Mouse (Mus musculus) spleen, postnatal 4 days (tissue): ENCODE data around the gene Bmpr1b.

Experiments used
- DNase-seq, 2 experiments: peaks; one replicate each; pipeline ENCODE4 v3.0.0; 2022; ENCODE audit warnings: low spot score in 2 of 2

Gene Bmpr1b

DNA sequence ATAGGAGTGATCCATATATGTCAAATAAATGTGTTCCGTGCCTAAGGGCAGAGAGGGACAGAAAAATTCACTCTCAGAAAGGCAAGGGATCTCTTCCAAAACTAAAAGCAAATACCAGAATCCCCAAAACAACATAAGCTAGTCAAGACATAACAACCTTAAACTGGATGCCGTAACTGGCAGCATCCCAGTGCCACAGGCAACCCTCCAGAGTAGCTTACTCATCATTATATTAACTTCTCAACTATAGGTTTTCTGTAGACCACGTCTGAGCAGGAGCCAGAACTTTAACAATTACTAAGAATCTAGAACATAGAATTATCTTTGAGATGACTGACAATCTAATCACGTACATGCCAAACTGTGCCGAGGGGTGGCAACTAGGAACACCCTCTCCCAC, 128.9 kb downstream of the Bmpr1b start:
- no peak for DNase-seq

- DNase-seq = no peak
These were observed 135.1 kb downstream of the Bmpr1b start for GRCm38 (mm10) chr3:142034160-142034559.

- no peak for DNase-seq
These were observed 149.5 kb downstream of the Bmpr1b start for GRCm38 (mm10) chr3:142019716-142020115.

DNA sequence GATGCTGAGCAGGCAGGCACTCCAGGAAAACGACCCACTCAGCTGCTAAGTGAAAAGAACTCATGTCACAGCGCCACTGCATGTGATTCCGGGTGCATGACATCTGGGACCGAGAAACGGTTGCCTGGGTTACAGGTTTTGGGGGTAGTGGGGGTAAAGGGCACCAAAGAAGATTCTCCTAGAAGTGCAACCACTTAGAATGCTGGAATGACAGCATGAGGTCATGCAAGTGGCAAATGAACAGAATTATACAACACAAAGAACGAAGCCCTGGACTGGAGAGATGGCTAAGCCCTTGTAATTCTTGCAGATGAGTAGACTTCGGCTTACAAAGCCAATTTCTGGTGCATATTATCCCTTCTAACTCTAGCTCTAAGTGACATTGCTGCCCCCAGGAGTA, 184.7 kb downstream of the Bmpr1b start:
- no peak for DNase-seq

DNA sequence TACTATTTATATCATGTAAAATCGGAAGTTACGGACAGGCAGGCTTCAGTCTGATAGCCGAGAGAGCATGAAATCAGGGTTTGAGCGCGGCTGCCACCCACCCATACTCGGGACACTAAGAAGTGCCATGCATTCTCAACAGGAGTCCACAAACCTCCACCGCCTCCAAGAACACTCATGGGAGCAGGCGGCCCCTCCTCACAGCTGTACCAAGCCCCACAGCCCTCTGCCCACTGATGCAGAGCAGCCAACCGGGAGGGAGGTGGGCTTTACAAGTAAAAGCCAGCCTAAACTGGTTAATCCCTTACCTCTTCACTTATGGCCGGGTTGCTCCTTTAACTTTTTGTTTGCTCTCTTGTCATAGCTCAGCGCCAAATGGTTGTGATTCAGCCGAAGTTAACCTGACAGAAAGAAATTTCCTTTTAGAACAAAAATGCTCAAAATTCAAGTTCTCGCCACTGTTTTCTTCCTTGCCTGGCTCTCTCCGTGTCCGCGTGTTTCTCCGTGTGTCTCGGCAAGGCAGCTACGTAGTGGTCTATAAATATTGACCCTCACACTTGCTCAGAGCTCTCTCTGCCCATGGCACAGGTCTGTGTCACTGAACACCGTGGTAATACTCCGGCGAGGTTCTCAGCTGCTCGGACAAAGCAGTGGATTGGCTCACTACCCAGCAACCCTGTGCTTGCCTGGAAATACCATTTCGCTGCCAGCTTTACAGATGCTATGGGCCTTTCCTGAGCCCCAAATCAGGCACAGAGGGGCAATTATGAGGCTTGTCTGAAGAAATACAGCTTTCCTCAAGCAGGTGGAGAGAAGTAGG, 187.4 kb downstream of the Bmpr1b start:
- DNase-seq = no peak

DNA sequence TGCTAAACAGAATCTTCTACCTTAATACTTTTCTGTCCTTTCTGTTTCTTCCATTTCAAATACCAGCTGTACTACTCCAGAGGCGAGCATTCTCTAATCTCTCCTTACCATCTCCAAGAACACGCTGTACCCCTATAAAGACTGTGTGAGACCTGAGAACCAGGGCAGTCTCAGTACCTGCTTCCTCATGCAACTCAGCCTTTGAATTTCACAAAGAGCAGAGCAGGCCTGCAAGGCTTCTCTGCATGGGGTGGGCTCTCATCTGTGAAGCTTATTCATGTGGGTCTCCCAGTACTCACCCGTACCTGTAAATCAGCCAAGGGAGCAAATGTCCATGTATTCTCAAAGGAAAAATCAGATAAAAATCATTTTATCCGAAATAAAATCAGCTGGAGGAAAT, 203.0 kb downstream of the Bmpr1b start:
- no peak for DNase-seq

GRCm38 (mm10) chr3:141952931-141953330, 216.3 kb downstream of the Bmpr1b start:
- DNase-seq = no peak

DNA sequence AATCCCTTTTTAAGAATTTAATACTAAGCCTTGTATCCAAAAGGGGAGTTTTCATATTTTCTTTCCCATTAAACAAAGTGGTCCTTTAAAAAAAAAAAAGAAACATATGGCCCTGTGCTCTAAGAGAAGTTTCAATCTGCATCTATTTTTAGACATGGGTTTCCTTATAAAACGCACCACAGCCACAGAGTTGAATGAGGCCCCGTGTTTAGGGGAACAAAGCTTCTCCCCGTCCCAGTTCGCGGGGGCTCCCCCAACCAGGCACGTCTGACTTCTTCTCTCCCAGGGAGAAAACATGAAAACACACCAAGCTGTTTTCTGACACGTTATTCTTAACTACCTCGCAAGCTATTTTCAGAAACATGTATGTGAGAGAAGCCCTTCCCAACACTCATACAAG, 218.6 kb downstream of the Bmpr1b start:
- no peak for DNase-seq

DNA sequence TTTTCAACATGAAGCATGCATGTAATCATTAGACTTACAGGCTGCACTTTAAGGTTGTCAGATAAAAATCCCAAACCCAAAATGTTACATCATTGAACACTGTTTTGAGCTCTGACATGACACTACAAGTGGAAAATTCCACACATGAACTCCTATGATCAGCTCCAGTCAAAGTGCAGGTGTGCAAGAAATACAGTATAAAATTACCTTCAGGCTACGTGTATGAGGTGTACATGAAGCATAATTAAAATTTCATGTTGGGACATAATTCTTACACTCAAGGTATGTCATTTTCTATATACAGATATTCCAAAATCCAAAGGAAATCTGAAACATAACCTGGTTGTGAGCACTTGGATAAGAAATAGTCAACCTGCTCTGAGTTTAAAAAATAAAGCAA, 220.7 kb downstream of the Bmpr1b start:
- no peak for DNase-seq

GRCm38 (mm10) chr3:141948096-141948495, 221.1 kb downstream of the Bmpr1b start:
- DNase-seq = no peak

- DNase-seq = no peak
These were observed 222.4 kb downstream of the Bmpr1b start for GRCm38 (mm10) chr3:141946846-141947245.

GRCm38 (mm10) chr3:141943317-141943742, 225.9 kb downstream of the Bmpr1b start:
- DNase-seq = no peak

- DNase-seq = no peak
These were observed 229.0 kb downstream of the Bmpr1b start for GRCm38 (mm10) chr3:141940207-141940606.

DNA sequence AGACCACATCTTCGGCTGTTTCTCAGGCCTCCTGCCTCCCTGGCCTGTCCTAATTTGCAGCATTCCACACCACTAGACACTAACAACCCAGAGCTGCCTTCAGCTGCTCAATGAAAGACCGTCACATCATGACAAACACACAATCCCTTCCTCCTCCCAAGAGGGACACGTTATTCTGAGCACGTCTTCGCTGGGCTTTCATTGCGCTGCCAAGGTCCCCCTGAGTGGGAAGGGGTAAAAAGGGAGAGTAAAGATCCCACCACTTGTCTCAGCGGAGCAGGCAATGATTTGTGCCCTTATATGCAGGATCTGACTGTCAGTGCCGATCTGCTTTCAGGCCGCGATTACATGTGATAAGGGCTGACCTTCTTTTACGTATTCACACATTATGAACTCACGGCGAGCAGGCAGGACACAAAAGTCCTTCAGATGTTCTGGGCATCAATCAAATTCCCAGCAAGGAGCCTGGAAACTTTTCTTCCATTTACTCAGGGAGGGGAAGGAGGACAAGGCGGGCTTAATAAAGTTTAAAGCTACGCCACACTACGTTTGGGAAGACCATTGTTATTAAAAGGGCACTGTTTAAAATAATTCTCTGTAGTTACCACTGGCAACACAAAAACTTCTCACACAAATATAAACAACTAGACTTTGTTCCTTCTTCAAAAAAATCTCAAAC, 232.5 kb downstream of the Bmpr1b start:
- no peak for DNase-seq

GRCm38 (mm10) chr3:141932956-141933355, 236.3 kb downstream of the Bmpr1b start:
- no peak for DNase-seq

DNA sequence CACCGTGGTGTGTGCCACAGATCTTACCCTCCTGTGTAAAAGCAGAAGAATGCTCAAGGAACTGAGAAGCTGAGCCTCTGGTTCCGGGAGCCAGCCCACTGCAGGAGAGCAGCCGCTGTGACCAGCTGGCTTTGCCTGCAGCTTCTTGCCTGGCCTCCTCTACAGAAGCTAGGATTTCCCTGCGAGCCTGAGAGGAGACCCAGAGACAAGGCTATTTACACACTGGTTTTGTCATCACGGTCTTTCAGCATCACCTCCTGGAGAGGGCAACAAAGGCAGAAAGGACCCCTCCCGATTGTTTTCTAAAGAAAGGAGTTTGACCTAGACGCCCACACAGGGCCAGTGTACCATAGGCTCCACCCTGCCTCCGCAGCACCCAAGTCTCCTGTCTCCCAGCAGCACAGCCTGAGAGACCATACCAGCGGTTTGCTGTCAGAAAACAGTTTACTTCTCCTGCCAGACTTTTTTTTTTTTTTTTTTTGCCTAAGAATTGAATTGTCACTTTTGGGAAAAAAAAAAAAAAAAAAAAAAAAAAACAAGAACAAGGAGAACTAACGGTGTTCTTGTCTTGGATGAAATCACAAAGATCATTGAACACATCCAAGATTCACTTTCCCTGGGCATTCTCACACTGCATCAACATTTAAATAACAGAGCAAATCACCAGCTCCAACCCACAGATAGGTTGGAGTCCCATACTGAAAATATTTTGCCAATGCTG, 237.7 kb downstream of the Bmpr1b start:
- DNase-seq = no peak

GRCm38 (mm10) chr3:141923442-141923841, 245.8 kb downstream of the Bmpr1b start:
- no peak for DNase-seq

- DNase-seq = no peak
These were observed 248.1 kb downstream of the Bmpr1b start for GRCm38 (mm10) chr3:141921161-141921560.

- DNase-seq = no peak
These were observed 249.6 kb downstream of the Bmpr1b start for GRCm38 (mm10) chr3:141919661-141920060.

DNA sequence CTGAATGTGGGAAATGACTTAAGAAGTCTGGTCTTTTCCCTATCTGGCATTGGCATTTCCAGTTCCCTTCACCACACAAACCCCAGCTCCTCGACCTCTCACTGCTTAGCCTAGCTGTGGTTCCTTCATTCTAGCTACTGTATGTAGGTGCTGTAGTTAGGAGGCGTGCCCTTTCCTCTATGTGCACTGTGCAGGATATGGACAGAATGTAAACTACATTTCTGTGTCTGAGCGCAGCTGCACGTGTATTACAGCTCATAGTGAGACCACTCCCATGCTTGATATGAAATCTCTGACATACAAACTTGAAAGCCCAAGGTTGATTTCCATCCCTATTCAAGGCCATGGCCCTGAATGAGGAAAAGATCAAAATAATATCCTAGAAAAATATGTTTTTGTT, 252.1 kb downstream of the Bmpr1b start:
- DNase-seq = no peak

DNA sequence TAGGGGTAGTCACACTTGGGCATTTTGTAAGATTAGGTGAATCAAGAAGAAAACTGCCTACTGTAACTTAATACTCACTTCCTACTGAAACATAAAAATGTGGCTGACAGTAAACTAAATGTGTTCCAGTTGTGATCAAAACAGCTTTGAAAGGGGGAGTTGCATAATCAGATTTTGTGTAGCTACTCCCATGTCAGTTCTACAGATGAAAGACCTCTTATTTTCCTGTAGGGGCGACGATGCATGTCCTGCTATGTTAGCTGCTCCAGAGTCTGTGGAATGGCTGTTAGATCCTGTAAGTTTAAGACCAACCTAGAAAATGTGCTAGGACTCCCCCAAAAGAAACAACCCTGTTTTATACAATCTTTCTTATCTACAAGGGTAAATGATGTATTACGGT, 253.2 kb downstream of the Bmpr1b start:
- no peak for DNase-seq

- DNase-seq = no peak
These were observed 254.6 kb downstream of the Bmpr1b start for GRCm38 (mm10) chr3:141914588-141914987.

- DNase-seq = no peak
These were observed 260.1 kb downstream of the Bmpr1b start for GRCm38 (mm10) chr3:141909136-141909535.
